Mouse (Mus musculus) CH12.LX (cell line): ENCODE results near the gene Fgfr2. TPM values are rescaled to one million over a fixed set of nuclear protein-coding genes. Genes with fewer than 3 reads are reported as not detected.

ENCODE experiments used
- DNase-seq: peaks from one replicate; pipeline ENCODE4 v3.0.0-alpha.2; 2013; ENCODE audit errors: extremely low read depth
- H3K27ac ChIP-seq: 2 replicates; pipeline ENCODE4 v1.5.1; 2012; ENCODE audit warnings: low read depth, mild to moderate bottlenecking, control low read depth, moderate library complexity; ENCODE audit not compliant: insufficient read depth
- H3K27me3 ChIP-seq: replicated peaks from 2 replicates; pipeline ENCODE3; 2012; ENCODE audit warnings: inconsistent platforms
- H3K36me3 ChIP-seq, 2 experiments: replicated peaks in 1 of 2; 2 replicates each; pipeline versions ENCODE3 to v1.6.1; 2012; ENCODE audit warnings: inconsistent platforms in 1 of 2, low read length in 1 of 2, mild to moderate bottlenecking in 1 of 2, mixed read lengths in 1 of 2, moderate library complexity in 1 of 2; ENCODE audit not compliant: control insufficient read depth in 1 of 2, insufficient read depth in 1 of 2
- H3K4me1 ChIP-seq, 2 experiments: 2 replicates each; pipeline ENCODE4 v1.6.1; 2012; ENCODE audit warnings: inconsistent platforms in 1 of 2, moderate library complexity in 1 of 2; ENCODE audit not compliant: insufficient read depth in 2 of 2, control insufficient read depth in 1 of 2
- H3K4me2 ChIP-seq: 2 replicates; pipeline ENCODE4 v1.6.1; 2012; ENCODE audit warnings: low read depth, mild to moderate bottlenecking, control low read depth; ENCODE audit not compliant: poor library complexity, insufficient read depth, severe bottlenecking
- H3K4me3 ChIP-seq, 3 experiments: fragments of 150-350 bp in 1 of 3; sonication (generic) in 1 of 3; replicated peaks in 1 of 3; 2 replicates each; pipeline versions ENCODE3 to v1.5.1; 2011 to 2012; ENCODE audit warnings: low read depth in 2 of 3, low read length in 2 of 3, mild to moderate bottlenecking in 2 of 3, moderate library complexity in 2 of 3, control low read depth in 1 of 3, improper control_type of control experiment in 1 of 3, inconsistent platforms in 1 of 3, mixed read lengths in 1 of 3; ENCODE audit not compliant: poor library complexity in 1 of 3
- H3K79me2 ChIP-seq: replicated peaks from 2 replicates; pipeline ENCODE4 v1.6.1; 2012; ENCODE audit warnings: mild to moderate bottlenecking, moderate library complexity; ENCODE audit not compliant: control insufficient read depth, poor library complexity, insufficient read depth, severe bottlenecking; ENCODE audit errors: extremely low read depth
- H3K9ac ChIP-seq: 2 replicates; pipeline ENCODE4 v1.6.1; 2012; ENCODE audit warnings: low read depth, mild to moderate bottlenecking, control low read depth, moderate library complexity; ENCODE audit not compliant: insufficient read depth
- H3K9me3 ChIP-seq: replicated peaks from 2 replicates; pipeline ENCODE3; 2012; ENCODE audit warnings: low read length, inconsistent platforms, mixed read lengths
- CHD2 ChIP-seq: IDR thresholded peaks from 2 replicates; pipeline ENCODE4 v1.6.1; 2011; ENCODE audit warnings: low read length, improper control_type of control experiment
- CTCF ChIP-seq, 2 experiments: IDR thresholded peaks in 1 of 2; conservative IDR thresholded peaks in 1 of 2; 2 replicates each; pipeline ENCODE4 v1.5.1; 2011 to 2012; ENCODE audit warnings: low read depth in 2 of 2, low read length in 2 of 2, improper control_type of control experiment in 1 of 2, inconsistent platforms in 1 of 2, mild to moderate bottlenecking in 1 of 2, moderate library complexity in 1 of 2
- ELF1 ChIP-seq: IDR thresholded peaks from 2 replicates; pipeline ENCODE4 v1.6.1; 2014; ENCODE audit warnings: low read depth, mild to moderate bottlenecking, inconsistent platforms, low read length, improper control_type of control experiment
- EP300 ChIP-seq: IDR thresholded peaks from 2 replicates; pipeline ENCODE4 v1.6.1; 2011; ENCODE audit warnings: low read length, improper control_type of control experiment
- ETS1 ChIP-seq: conservative IDR thresholded peaks from 2 replicates; pipeline ENCODE4 v1.6.1; 2012; ENCODE audit warnings: low read depth, mild to moderate bottlenecking, inconsistent platforms, low read length, improper control_type of control experiment, moderate library complexity
- HCFC1 ChIP-seq: IDR thresholded peaks from 2 replicates; pipeline ENCODE4 v1.6.1; 2012; ENCODE audit warnings: low read depth, mild to moderate bottlenecking, inconsistent platforms, low read length, improper control_type of control experiment
- IRF4 ChIP-seq: IDR thresholded peaks from 2 replicates; pipeline ENCODE4 v1.6.1; 2014; ENCODE audit warnings: low read depth, mild to moderate bottlenecking, inconsistent platforms, low read length, improper control_type of control experiment
- JUN ChIP-seq: IDR thresholded peaks from 2 replicates; pipeline ENCODE4 v1.6.1; 2011; ENCODE audit warnings: low read depth, mild to moderate bottlenecking, low read length, improper control_type of control experiment, moderate library complexity; ENCODE audit not compliant: insufficient read depth
- JUND ChIP-seq: conservative IDR thresholded peaks from 2 replicates; pipeline ENCODE4 v1.6.1; 2011; ENCODE audit warnings: low read depth, low read length, improper control_type of control experiment
- KAT2A ChIP-seq: IDR thresholded peaks from 2 replicates; pipeline ENCODE4 v1.6.1; 2012; ENCODE audit warnings: low read length, improper control_type of control experiment, inconsistent platforms; ENCODE audit not compliant: insufficient replicate concordance
- MAFK ChIP-seq: IDR thresholded peaks from 2 replicates; pipeline ENCODE4 v1.6.1; 2011; ENCODE audit warnings: low read length, improper control_type of control experiment; ENCODE audit not compliant: insufficient replicate concordance
- MAZ ChIP-seq: IDR thresholded peaks from 2 replicates; pipeline ENCODE4 v1.6.1; 2012; ENCODE audit warnings: low read depth, mild to moderate bottlenecking, inconsistent platforms, low read length, improper control_type of control experiment, moderate library complexity
- MEF2A ChIP-seq: IDR thresholded peaks from 2 replicates; pipeline ENCODE4 v1.6.1; 2014; ENCODE audit warnings: low read depth, mild to moderate bottlenecking, inconsistent platforms, low read length, improper control_type of control experiment, borderline replicate concordance
- MYC ChIP-seq: IDR thresholded peaks from 2 replicates; pipeline ENCODE4 v1.6.1; 2011; ENCODE audit warnings: low read depth, mild to moderate bottlenecking, improper control_type of control experiment, low read length
- NELFE ChIP-seq: IDR thresholded peaks from 2 replicates; pipeline ENCODE4 v1.6.1; 2011; ENCODE audit warnings: low read depth, low read length, improper control_type of control experiment
- PAX5 ChIP-seq: IDR thresholded peaks from 2 replicates; pipeline ENCODE4 v1.6.1; 2012; ENCODE audit warnings: low read length, inconsistent platforms, mixed read lengths
- POLR2A ChIP-seq: IDR thresholded peaks from 2 replicates; pipeline ENCODE4 v1.6.1; 2011; ENCODE audit warnings: low read depth, mild to moderate bottlenecking, improper control_type of control experiment, low read length
- RAD21 ChIP-seq: IDR thresholded peaks from 2 replicates; pipeline ENCODE4 v1.6.1; 2011; ENCODE audit warnings: low read depth, mild to moderate bottlenecking, low read length, improper control_type of control experiment, moderate library complexity
- RCOR1 ChIP-seq: conservative IDR thresholded peaks from 2 replicates; pipeline ENCODE4 v1.6.1; 2012; ENCODE audit warnings: low read depth, mild to moderate bottlenecking, inconsistent platforms, low read length, improper control_type of control experiment
- SMC3 ChIP-seq: IDR thresholded peaks from 2 replicates; pipeline ENCODE4 v1.6.1; 2011; ENCODE audit warnings: low read depth, low read length, improper control_type of control experiment
- TBP ChIP-seq: conservative IDR thresholded peaks from 2 replicates; pipeline ENCODE4 v1.6.1; 2011; ENCODE audit warnings: low read depth, low read length, improper control_type of control experiment
- TCF12 ChIP-seq: IDR thresholded peaks from 2 replicates; pipeline ENCODE4 v1.6.1; 2014; ENCODE audit warnings: low read depth, mild to moderate bottlenecking, inconsistent platforms, low read length, improper control_type of control experiment
- UBTF ChIP-seq: IDR thresholded peaks from 2 replicates; pipeline ENCODE4 v1.6.1; 2012; ENCODE audit warnings: low read depth, mild to moderate bottlenecking, inconsistent platforms, low read length, improper control_type of control experiment, moderate library complexity
- USF1 ChIP-seq: IDR thresholded peaks from 2 replicates; pipeline ENCODE4 v1.6.1; 2014; ENCODE audit warnings: low read depth, mild to moderate bottlenecking, inconsistent platforms, low read length, improper control_type of control experiment
- ZMIZ1 ChIP-seq: IDR thresholded peaks from 2 replicates; pipeline ENCODE4 v1.6.1; 2012; ENCODE audit warnings: low read depth, mild to moderate bottlenecking, inconsistent platforms, low read length, improper control_type of control experiment
- ZNF384 ChIP-seq: IDR thresholded peaks from 2 replicates; pipeline ENCODE4 v1.6.1; 2012; ENCODE audit warnings: low read depth, low read length, improper control_type of control experiment, inconsistent platforms
- dilution Hi-C: fragments of 300-500 bp; cut with MboI; formaldehyde crosslinking; loops from 2 replicates; pipeline ENCODE4 v1.14.3; 2020; ENCODE audit warnings: low sequenced_read_pairs; ENCODE audit not compliant: extremely low pct_unique_long_range_greater_than_20kb, extremely low pct_ligation_motif_present
- in situ Hi-C: fragments of 300-500 bp; cut with MboI; formaldehyde crosslinking; loops from 3 replicates; pipeline ENCODE4 v1.14.3; 2019; ENCODE audit warnings: low sequenced_read_pairs, low pct_ligation_motif_present, low pct_unique_long_range_greater_than_20kb, mixed read lengths
- polyA plus RNA-seq: library from polyadenylated mRNA; unstranded; fragments of >175 nt; gene quantifications from 2 replicates; pipeline ENCODE4 v1.2.1, GENCODE M21; 2012; ENCODE audit warnings: low read depth; ENCODE audit not compliant: insufficient read length
- total RNA-seq, 2 experiments: library from RNA; depleted of rRNA; stranded (reverse); fragments of 300-350 nt in 1 of 2; fragments of >200 nt in 1 of 2; gene quantifications; 2 replicates each; pipeline ENCODE4 v1.2.3; 2012 to 2014

Fgfr2 gene
- total and polyA plus RNA-seq, 3 experiments: not detected

DNA sequence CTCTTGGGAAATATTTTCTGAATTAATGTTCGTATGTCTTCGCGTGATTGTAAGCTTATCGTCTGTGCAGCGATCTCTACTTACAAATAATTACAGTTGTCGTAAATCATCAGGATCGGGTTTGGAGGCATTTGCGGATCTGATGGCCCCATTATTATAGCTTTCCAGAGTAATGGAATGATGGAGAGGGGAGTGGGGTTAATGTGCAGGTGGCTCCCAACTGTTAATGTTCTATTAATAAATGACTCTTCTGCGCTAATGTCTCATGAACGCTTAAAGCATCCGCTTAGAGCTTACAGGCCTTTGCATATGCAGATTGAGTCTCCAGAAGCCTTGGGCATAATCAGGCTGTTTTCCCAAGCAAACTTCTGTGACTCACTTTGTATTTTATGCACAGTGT lies 1144.5 kb downstream of the Fgfr2 start:
- Histone ChIP-seq H3K36me3 (no peaks in the 10 kb centered on the region), H3K27ac (no peak overlapping the region), H3K9me3 (no peaks in the 10 kb centered on the region), H3K4me3 (no peak overlapping the region), H3K9ac (no peak overlapping the region), H3K27me3 (peaks cover 80% of the 10 kb centered on the region), H3K4me1 (no peaks in the 10 kb centered on the region), H3K79me2 (no peaks in the 10 kb centered on the region), H3K4me2 (no peak overlapping the region)
- TF ChIP-seq KAT2A (no peak), ZMIZ1 (no peak), RCOR1 (no peak), JUND (no peak), PAX5 (no peak), MAZ (no peak), UBTF (no peak), JUN (no peak), ZNF384 (no peak), CHD2 (no peak), POLR2A (no peak), ELF1 (no peak)
- dilution Hi-C loops (no loop called here), in situ Hi-C loops (no loop called here)
- no peak for DNase-seq

DNA sequence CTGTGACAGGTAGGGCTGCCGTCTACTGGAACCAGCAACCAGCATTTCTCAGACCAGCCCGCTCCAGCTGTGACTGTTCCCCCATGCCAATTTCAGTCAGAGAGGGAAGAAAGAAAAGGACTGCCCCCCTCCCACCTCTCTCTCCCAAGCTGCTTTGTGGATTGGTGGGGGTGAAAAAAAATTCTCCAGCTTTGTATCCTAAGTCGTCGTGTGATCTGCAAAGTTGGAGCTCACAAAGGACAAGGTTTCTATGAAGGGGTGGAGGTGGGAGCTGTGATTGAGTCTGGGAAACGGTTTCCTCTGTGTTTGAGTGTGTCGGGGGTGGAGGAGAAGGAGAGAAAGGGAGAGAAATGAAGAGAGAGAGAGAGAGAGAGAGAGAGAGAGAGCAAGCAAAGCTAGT lies 1147.3 kb downstream of the Fgfr2 start:
- dilution Hi-C loops: no loop called here
- H3K9me3 ChIP-seq: no peaks in the 10 kb centered on the region
- H3K4me2 ChIP-seq: no peak overlapping the region
- no peak for DNase-seq
- H3K4me1 ChIP-seq: no peaks in the 10 kb centered on the region
- TF ChIP-seq PAX5: no peak
- no peak for TF ChIP-seq MYC
- TF ChIP-seq MAFK: no peak
- TF ChIP-seq IRF4: no peak
- TF ChIP-seq MEF2A: no peak
- TF ChIP-seq NELFE: no peak
- TF ChIP-seq USF1: no peak
- TF ChIP-seq JUND: no peak
- no peak for TF ChIP-seq ETS1
- TF ChIP-seq CTCF (conservative IDR thresholded peaks at IDR 0.05 in 1 of 2, IDR thresholded peaks at IDR 0.05 in 1 of 2; ENCODE audit: low read depth in 2 of 2, low read length in 2 of 2): no peak
- no peak for TF ChIP-seq TCF12
- no peak for TF ChIP-seq EP300
- TF ChIP-seq TBP: no peak
- TF ChIP-seq HCFC1: no peak
- no peak for TF ChIP-seq SMC3
- TF ChIP-seq RAD21: no peak
- H3K36me3 ChIP-seq: no peaks in the 10 kb centered on the region
- peaks cover 79% of the 10 kb centered on the region for H3K27me3 ChIP-seq
- in situ Hi-C loops: no loop called here
- H3K27ac ChIP-seq: no peak overlapping the region
- H3K4me3 ChIP-seq: no peak overlapping the region
- H3K79me2 ChIP-seq: no peaks in the 10 kb centered on the region
- H3K9ac ChIP-seq: no peak overlapping the region
